Mouse (Mus musculus): ENCODE results near the gene Zfp422.
"Not testable (repeated sequence)": the region's sequence is repeated elsewhere in the genome, so short reads cannot be mapped to it uniquely, and the experiment has no call there.

Gene Zfp422

GRCm38 (mm10) chr6:116649811-116650210 is 21.0 kb upstream of the Zfp422 start:
- no peak for DNase-seq (ENCODE audit: low spot score)

DNA sequence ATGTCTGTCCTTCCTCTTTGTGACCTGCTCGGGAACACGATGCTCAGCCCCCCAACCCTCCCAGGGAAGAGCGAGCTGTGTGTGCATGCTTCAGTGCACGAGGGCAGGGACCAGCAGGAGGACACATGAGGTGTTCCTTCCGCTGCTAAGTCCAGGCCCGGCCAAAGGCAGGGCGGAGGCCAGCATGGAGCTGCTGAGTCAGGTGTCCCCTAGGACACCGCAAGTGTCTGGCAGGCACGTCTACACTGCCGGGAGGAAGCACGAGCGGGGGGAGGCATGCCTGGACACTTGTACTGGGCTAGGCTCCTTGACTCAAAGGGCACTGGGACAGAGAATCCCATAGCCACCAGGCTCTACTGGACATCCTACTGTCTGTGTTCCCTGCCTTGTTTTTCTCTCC is 19.0 kb upstream of the Zfp422 start:
- DNase-seq (ENCODE audit: low spot score): no peak

DNA sequence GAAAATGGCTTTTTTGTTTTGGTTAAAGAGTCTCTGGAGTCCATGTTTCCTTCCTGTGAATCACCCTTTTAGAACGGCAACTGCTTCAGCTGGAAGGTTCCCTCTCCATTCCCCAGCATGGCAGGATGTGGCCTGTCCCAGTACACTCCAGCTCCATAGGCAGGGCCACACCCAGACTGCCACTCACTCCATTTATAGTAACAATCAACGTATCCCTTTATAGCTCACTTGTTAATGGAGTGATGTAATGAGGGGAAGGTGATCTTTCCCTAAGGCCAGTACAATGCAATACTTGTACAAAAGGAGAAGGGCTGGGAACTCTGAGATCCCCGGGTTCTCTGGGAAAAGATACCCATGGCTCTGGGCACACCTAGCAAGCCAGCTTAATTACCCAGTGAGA is 15.5 kb upstream of the Zfp422 start:
- DNase-seq (ENCODE audit: low spot score): no peak

DNA sequence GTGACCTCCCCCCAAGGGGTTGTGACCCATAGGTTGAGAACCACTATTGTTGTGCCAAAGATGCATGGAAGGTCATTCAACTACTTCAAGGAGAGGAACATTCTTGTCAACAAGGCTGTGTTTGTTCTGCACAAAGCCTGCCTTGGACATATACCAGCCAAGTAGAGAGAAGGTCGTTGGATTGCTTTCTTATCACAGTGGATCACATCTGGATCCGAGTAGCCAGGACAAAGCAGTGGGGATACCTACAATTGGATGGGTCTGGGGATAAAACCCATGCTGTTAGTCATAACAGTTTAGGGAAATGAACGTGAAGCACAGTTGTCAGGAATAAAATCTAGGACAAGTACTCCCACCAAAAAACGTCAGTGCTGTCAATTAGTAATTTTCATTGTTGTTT is 15.1 kb upstream of the Zfp422 start:
- DNase-seq (ENCODE audit: low spot score): no peak

GRCm38 (mm10) chr6:116642942-116643341 is 14.1 kb upstream of the Zfp422 start:
- DNase-seq (ENCODE audit: low spot score): peak; percentile 23

DNA sequence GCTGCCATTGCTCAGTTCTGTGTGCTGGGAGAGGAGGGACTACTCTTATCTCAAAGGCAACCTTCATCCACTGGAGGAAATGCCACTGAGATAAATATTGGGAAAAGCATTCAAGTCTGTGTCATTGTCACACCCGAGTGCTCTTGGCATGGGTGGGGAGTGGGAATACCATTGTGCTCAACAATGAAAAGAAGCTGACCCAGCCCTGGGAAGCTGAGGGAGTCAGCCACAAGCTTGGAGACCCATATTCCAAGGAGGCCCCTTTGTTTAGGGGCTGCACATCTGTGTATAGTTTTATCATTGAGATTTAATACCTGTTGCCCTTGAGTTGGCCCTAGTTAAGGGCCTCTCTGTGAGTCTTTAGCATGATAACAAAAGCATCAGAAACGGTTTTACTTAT is 10.9 kb upstream of the Zfp422 start:
- no peak for DNase-seq (ENCODE audit: low spot score)

DNA sequence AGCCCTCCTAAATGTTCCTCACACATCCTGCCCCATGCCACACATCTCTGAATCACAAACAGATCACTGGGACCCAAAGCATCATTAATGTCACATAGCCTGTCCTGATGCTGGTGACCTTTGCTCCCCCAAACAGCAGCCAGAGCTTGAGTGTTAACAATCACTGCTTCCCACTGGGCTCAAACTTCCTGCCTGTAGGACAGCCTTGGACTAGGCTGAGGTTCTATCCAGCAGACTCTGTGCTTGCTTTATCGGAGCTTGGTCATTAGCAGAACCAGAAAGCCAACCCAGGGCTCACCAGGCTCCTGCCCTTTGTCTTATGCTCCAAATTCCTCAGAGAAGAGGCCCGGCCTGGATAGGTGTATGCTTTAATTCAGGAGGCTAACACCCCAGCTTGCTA is 10.1 kb upstream of the Zfp422 start:
- DNase-seq (ENCODE audit: low spot score): no peak

DNA sequence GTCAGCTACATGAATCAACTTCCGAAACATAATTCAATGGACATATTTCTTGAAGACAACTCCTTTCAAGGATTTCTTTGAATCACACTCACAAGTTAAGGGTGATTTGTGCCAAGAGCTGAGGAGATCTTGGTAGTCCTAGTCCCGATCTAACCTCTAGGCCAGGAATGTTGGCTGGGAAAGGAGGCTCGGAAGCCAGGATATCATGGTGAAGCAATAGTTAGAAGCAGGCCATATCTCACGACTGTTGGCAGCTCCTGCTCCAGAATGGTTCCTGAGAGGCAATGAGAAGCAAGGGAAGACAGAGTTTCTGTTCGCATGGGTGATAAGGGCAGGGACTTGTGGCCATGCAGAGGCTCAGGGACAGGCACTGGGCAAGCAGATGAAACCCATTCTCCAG is 8.7 kb upstream of the Zfp422 start:
- DNase-seq (ENCODE audit: low spot score): no peak

GRCm38 (mm10) chr6:116636581-116637235 is 7.9 kb upstream of the Zfp422 start:
- DNase-seq (ENCODE audit: low spot score): no peak

DNA sequence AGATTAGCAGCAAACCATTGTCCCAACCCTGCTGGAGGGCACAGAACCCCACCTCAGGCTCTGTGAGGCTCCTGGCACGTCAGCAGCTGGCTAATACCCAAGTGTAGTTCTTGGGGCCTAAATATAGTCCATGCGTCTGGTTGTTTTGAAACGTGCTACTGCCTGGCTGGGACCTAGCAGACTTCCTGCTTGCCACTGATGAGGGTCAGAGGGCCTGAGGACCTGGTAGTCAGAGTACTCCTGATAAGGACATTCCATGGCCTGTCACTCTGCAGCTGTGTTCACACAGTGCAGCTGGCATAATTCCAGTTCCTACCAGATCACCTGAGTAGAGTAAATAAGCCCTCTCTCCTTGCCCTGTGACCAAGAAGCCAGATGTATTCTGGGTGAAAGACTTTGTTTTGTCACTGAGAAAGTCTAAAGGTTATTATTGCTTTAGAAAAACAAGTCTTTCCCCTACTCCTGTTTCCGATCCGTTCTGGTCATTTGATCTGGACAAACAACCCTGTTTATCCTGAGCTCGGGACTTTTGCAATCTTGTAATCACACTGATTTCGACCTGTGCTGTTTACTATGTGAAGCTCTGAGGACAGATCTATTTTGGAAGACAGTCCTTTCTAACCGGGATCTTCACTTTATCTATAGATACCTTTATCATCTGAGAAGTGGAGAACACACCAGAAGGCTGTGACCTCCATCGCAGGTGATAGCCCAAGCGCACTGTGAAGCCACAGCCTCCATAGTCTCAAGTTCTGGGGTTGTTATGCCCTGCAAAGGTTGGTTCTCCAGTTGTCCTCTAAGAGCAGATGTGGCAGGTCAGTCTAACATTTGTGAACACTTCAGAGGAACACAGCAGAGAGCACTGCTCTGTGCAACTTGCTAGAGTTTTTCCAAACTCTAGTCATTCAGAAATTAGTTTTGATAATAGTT is 6.7 kb upstream of the Zfp422 start:
- no peak for DNase-seq (ENCODE audit: low spot score)

DNA sequence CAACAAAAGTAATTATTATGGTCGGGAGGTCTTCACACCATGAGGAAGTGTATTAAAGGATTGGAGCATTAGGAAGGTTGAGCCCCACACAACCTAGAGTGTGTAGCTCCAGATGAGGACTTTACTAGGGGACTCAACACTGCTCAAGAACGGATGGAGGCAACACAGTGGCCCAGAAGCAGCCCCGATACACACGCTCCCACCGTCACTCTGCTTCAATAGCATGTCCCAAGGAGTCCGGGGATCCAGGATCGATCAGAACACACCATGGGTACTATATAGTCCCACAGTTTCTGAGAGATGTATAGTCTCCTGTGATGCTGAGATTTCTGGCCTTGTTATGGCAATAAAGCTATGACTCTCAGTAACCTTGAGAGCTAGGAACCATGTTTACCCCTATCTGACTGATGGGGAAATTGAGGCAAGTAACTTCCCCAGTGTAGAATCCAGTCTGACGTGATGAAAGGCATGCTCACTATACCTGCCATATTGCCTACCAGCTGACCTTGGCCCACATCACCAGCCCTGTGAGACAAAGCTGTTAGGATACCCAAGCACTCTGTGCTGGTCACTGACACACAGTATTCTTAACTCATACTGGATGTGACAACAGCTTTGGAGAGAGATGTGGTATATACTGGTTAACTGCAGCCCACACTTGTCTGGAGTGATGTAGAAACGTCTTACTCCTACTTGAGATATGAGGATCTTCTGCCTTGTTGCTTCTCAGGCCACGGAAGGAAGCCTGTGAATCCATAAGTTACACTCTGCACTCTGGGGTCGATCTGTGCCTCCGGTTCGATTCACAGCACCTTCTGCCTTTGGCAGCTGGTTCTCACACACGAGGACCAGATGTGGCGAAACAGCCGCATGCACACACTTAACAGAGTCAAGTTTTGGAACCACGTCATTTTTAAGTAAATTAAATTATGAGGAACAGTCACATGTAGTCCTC is 5.2 kb upstream of the Zfp422 start:
- no peak for DNase-seq (ENCODE audit: low spot score)

- DNase-seq (ENCODE audit: low spot score): peak; percentile 42
Measured at GRCm38 (mm10) chr6:116632129-116632528, 3.3 kb upstream of the Zfp422 start.

- no peak for DNase-seq (ENCODE audit: low spot score)
Measured at GRCm38 (mm10) chr6:116629766-116630165, 967 bp upstream of the Zfp422 start.

DNA sequence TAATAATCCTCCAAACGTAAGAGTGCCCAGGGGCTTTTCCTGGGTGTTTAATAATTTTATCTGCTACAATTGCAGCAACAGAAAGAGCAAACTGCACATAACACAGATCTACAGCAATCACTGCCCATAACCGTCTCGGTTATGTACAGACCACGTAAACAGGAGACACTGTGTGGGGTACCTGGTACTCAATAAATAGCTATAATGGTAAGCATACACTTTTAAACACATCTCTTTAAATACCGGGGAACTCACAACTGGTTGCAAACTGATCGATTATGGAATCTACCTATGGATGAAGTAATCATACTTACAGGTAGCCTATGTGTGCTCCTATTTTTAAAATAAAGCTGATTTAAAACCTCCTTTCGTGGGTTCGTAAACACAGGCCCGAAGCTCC is 704 bp downstream of the Zfp422 start:
- DNase-seq (ENCODE audit: low spot score): no peak

- not testable (repeated sequence) for DNase-seq (ENCODE audit: low spot score)
Measured at GRCm38 (mm10) chr6:116626417-116626816, 2.4 kb downstream of the Zfp422 start.

DNA sequence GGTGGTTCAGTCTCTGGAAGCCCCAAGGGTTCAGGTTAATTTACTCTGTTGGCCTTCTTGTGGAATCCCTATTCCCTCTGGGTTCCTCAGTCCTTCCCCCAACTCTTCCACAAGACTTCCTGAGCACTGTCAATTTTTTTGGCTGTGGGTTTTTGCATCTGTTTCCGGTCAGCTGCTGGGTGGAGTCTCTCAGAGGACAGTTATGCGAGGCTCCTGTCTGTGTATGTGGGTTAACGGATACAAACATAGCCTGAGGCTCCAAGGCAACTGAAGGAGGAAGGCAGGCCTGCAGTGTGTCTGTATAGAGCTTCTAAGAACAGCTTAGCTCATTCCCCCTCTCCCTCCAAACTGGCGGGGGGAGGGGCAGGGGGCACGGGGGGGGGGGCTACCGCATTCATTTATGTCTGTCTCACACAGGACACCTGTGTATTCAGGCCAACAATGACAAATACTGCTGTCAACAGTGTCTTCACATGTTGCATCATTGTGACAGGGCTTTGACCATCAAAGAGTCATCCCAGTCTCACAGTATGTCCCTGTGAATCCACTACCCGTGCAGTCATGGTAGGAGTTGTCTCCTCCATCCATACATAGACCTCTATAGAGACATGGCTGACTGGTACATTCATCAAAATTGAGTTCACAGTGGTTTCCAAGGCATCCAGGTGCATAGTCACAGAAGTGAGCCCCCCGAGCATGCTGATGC is 7.3 kb downstream of the Zfp422 start:
- DNase-seq (ENCODE audit: low spot score): no peak

GRCm38 (mm10) chr6:116618073-116618472 is 10.7 kb downstream of the Zfp422 start:
- DNase-seq (ENCODE audit: low spot score): no peak

- DNase-seq (ENCODE audit: low spot score): no peak
Measured at GRCm38 (mm10) chr6:116615719-116616118, 13.1 kb downstream of the Zfp422 start.

- DNase-seq (ENCODE audit: low spot score): no peak
Measured at GRCm38 (mm10) chr6:116607230-116607629, 21.6 kb downstream of the Zfp422 start.

DNA sequence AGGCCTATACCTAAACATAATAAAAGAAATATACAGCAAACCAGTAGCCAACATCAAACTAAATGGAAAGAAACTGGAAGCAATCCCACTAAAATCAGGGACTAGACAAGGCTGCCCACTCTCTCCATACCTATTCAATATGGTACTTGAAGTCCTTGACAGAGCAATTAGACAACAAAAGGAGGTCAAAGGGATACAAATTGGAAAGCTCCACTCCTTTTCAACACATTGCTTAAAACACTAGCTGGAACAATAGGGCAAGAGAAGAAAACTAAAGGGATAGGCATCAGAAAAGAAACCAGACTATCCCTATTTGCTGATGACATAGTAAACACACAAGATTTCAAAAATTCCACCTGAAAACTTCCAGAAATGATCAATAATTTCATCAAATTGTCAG is 27.8 kb downstream of the Zfp422 start:
- not testable (repeated sequence) for DNase-seq (ENCODE audit: low spot score)

GRCm38 (mm10) chr6:116584095-116584494 is 44.7 kb downstream of the Zfp422 start, which contains the start of gene Olfr215:
TSS of gene Olfr215 (minus strand) at chr6:116584195.
- DNase-seq (ENCODE audit: low spot score): no peak
